Mouse (Mus musculus) olfactory bulb, adult 2 months (tissue): ENCODE measurements at regions not wholly inside any gene's neighbourhood (a gene's known extent, or its start where the extent isn't known, plus 50 kb on each side); places are given as distances from the start of the nearest gene placed in this dataset.

Experiments
- CTCF ChIP-seq: fragments of 200-500 bp; IDR thresholded peaks from 2 replicates; pipeline ENCODE4 v1.5.1; 2012; ENCODE audit warnings: low read depth, mild to moderate bottlenecking, low read length, moderate library complexity; ENCODE audit not compliant: insufficient read depth
- POLR2A ChIP-seq: fragments of 200-500 bp; IDR thresholded peaks from 2 replicates; pipeline ENCODE4 v1.6.1; 2012; ENCODE audit warnings: mild to moderate bottlenecking, low read depth, low read length, moderate library complexity; ENCODE audit not compliant: insufficient read depth

GRCm38 (mm10) chr2:128334757-128335500, 209.1 kb downstream of the Bcl2l11 start:
- no peak for TF ChIP-seq CTCF
- TF ChIP-seq POLR2A: no peak
